Mouse (Mus musculus): Measurements from ENCODE around the gene Gm12248. TPM values are rescaled to one million over a fixed set of nuclear protein-coding genes. Genes with fewer than 3 reads are reported as not detected.

Gm12248 gene
- polyA plus RNA-seq, 1 experiment = 0.19 TPM

GRCm38 (mm10) chr11:58029869-58030268, 63.1 kb downstream of the Gm12248 start:
- no peaks in the 10 kb centered on the region for H3K36me3 ChIP-seq (ENCODE audit: control insufficient read depth, insufficient read depth)
- no peak overlapping the region for H3K4me2 ChIP-seq (ENCODE audit: low read depth)
- H3K27me3 ChIP-seq (ENCODE audit: control insufficient read depth, insufficient read depth, insufficient read length) = no peaks in the 10 kb centered on the region
- no peak for TF ChIP-seq SRF (IDR thresholded peaks at IDR 0.05; ENCODE audit: control insufficient read depth, insufficient read length, low read depth)
- TF ChIP-seq MYOD1 (IDR thresholded peaks at IDR 0.05; ENCODE audit: control insufficient read depth in 1 of 3, insufficient read length in 2 of 3, low read depth in 2 of 3) = no peak
- no peak for TF ChIP-seq TCF12 (IDR thresholded peaks at IDR 0.05; ENCODE audit: insufficient read depth, poor library complexity, severe bottlenecking)
- TF ChIP-seq TCF3 (IDR thresholded peaks at IDR 0.05; ENCODE audit: insufficient read length, low read depth) = no peak
- no peak for TF ChIP-seq POLR2A (IDR thresholded peaks at IDR 0.05; ENCODE audit: insufficient read length, low read depth)
- TF ChIP-seq MYOG (IDR thresholded peaks at IDR 0.05; ENCODE audit: control insufficient read depth in 1 of 3, insufficient read depth in 1 of 3, insufficient read length in 2 of 3, low read depth in 2 of 3) = no peak
- no peak for TF ChIP-seq E2F4 (IDR thresholded peaks at IDR 0.05; ENCODE audit: insufficient read depth)
- TF ChIP-seq MAX (IDR thresholded peaks at IDR 0.05; ENCODE audit: low read depth) = no peak
- TF ChIP-seq CEBPB (IDR thresholded peaks at IDR 0.05; ENCODE audit: insufficient read depth, poor library complexity, severe bottlenecking) = no peak
- no peak for TF ChIP-seq REST (IDR thresholded peaks at IDR 0.05; ENCODE audit: insufficient read depth, insufficient read length)
- no peak for TF ChIP-seq POLR2AphosphoS2 (IDR thresholded peaks at IDR 0.05; ENCODE audit: insufficient read length, low read depth)
- no peak for TF ChIP-seq USF1 (IDR thresholded peaks at IDR 0.05; ENCODE audit: low read depth)
- H3K79me2 ChIP-seq (ENCODE audit: control insufficient read depth, insufficient read depth) = peaks cover 100% of the 10 kb centered on the region
- H3K4me3 ChIP-seq = no peak overlapping the region
- no peak overlapping the region for H3ac ChIP-seq (ENCODE audit: control insufficient read depth, insufficient read length)

- H3K36me3 ChIP-seq (ENCODE audit: control insufficient read depth, insufficient read depth) = no peaks in the 10 kb centered on the region
- peaks cover 100% of the 10 kb centered on the region for H3K79me2 ChIP-seq (ENCODE audit: control insufficient read depth, insufficient read depth)
- no peaks in the 10 kb centered on the region for H3K27me3 ChIP-seq (ENCODE audit: control insufficient read depth, insufficient read depth, insufficient read length)
- H3K4me2 ChIP-seq (ENCODE audit: low read depth) = no peak overlapping the region
- no peak for TF ChIP-seq MAX (IDR thresholded peaks at IDR 0.05; ENCODE audit: low read depth)
- no peak for TF ChIP-seq USF1 (IDR thresholded peaks at IDR 0.05; ENCODE audit: low read depth)
- TF ChIP-seq REST (IDR thresholded peaks at IDR 0.05; ENCODE audit: insufficient read depth, insufficient read length) = no peak
- TF ChIP-seq POLR2AphosphoS2 (IDR thresholded peaks at IDR 0.05; ENCODE audit: insufficient read length, low read depth) = no peak
- TF ChIP-seq TCF3 (IDR thresholded peaks at IDR 0.05; ENCODE audit: insufficient read length, low read depth) = no peak
- no peak for TF ChIP-seq MYOD1 (IDR thresholded peaks at IDR 0.05; ENCODE audit: control insufficient read depth in 1 of 3, insufficient read length in 2 of 3, low read depth in 2 of 3)
- no peak for TF ChIP-seq POLR2A (IDR thresholded peaks at IDR 0.05; ENCODE audit: insufficient read length, low read depth)
- TF ChIP-seq E2F4 (IDR thresholded peaks at IDR 0.05; ENCODE audit: insufficient read depth) = no peak
- TF ChIP-seq SRF (IDR thresholded peaks at IDR 0.05; ENCODE audit: control insufficient read depth, insufficient read length, low read depth) = no peak
- TF ChIP-seq CEBPB (IDR thresholded peaks at IDR 0.05; ENCODE audit: insufficient read depth, poor library complexity, severe bottlenecking) = no peak
- no peak for TF ChIP-seq MYOG (IDR thresholded peaks at IDR 0.05; ENCODE audit: control insufficient read depth in 1 of 3, insufficient read depth in 1 of 3, insufficient read length in 2 of 3, low read depth in 2 of 3)
- TF ChIP-seq TCF12 (IDR thresholded peaks at IDR 0.05; ENCODE audit: insufficient read depth, poor library complexity, severe bottlenecking) = no peak
- no peak overlapping the region for H3K4me3 ChIP-seq
- no peak overlapping the region for H3ac ChIP-seq (ENCODE audit: control insufficient read depth, insufficient read length)
These were observed 64.0 kb downstream of the Gm12248 start for GRCm38 (mm10) chr11:58028981-58029380.

- Histone ChIP-seq H3ac (ENCODE audit: control insufficient read depth, insufficient read length) (no peak overlapping the region), H3K4me3 (no peak overlapping the region), H3K27me3 (ENCODE audit: control insufficient read depth, insufficient read depth, insufficient read length) (no peaks in the 10 kb centered on the region), H3K79me2 (ENCODE audit: control insufficient read depth, insufficient read depth) (peaks cover 99% of the 10 kb centered on the region), H3K4me2 (ENCODE audit: low read depth) (no peak overlapping the region), H3K36me3 (ENCODE audit: control insufficient read depth, insufficient read depth) (no peaks in the 10 kb centered on the region)
- TF ChIP-seq POLR2A (IDR thresholded peaks at IDR 0.05; ENCODE audit: insufficient read length, low read depth) = no peak
- TF ChIP-seq TCF3 (IDR thresholded peaks at IDR 0.05; ENCODE audit: insufficient read length, low read depth) = no peak
- TF ChIP-seq MYOD1 (IDR thresholded peaks at IDR 0.05; ENCODE audit: control insufficient read depth in 1 of 3, insufficient read length in 2 of 3, low read depth in 2 of 3) = no peak
- no peak for TF ChIP-seq USF1 (IDR thresholded peaks at IDR 0.05; ENCODE audit: low read depth)
- no peak for TF ChIP-seq MYOG (IDR thresholded peaks at IDR 0.05; ENCODE audit: control insufficient read depth in 1 of 3, insufficient read depth in 1 of 3, insufficient read length in 2 of 3, low read depth in 2 of 3)
- no peak for TF ChIP-seq POLR2AphosphoS2 (IDR thresholded peaks at IDR 0.05; ENCODE audit: insufficient read length, low read depth)
- no peak for TF ChIP-seq TCF12 (IDR thresholded peaks at IDR 0.05; ENCODE audit: insufficient read depth, poor library complexity, severe bottlenecking)
- no peak for TF ChIP-seq CEBPB (IDR thresholded peaks at IDR 0.05; ENCODE audit: insufficient read depth, poor library complexity, severe bottlenecking)
- no peak for TF ChIP-seq REST (IDR thresholded peaks at IDR 0.05; ENCODE audit: insufficient read depth, insufficient read length)
- no peak for TF ChIP-seq MAX (IDR thresholded peaks at IDR 0.05; ENCODE audit: low read depth)
- TF ChIP-seq SRF (IDR thresholded peaks at IDR 0.05; ENCODE audit: control insufficient read depth, insufficient read length, low read depth) = no peak
- TF ChIP-seq E2F4 (IDR thresholded peaks at IDR 0.05; ENCODE audit: insufficient read depth) = no peak
These were observed 66.1 kb downstream of the Gm12248 start for GRCm38 (mm10) chr11:58026860-58027259.

GRCm38 (mm10) chr11:58026337-58026736, 66.6 kb downstream of the Gm12248 start:
- H3K27me3 ChIP-seq (ENCODE audit: control insufficient read depth, insufficient read depth, insufficient read length) = no peaks in the 10 kb centered on the region
- H3K36me3 ChIP-seq (ENCODE audit: control insufficient read depth, insufficient read depth) = no peaks in the 10 kb centered on the region
- H3ac ChIP-seq (ENCODE audit: control insufficient read depth, insufficient read length) = no peak overlapping the region
- H3K4me3 ChIP-seq = no peak overlapping the region
- H3K79me2 ChIP-seq (ENCODE audit: control insufficient read depth, insufficient read depth) = peaks cover 99% of the 10 kb centered on the region
- no peak overlapping the region for H3K4me2 ChIP-seq (ENCODE audit: low read depth)
- no peak for TF ChIP-seq POLR2A (IDR thresholded peaks at IDR 0.05; ENCODE audit: insufficient read length, low read depth)
- no peak for TF ChIP-seq CEBPB (IDR thresholded peaks at IDR 0.05; ENCODE audit: insufficient read depth, poor library complexity, severe bottlenecking)
- no peak for TF ChIP-seq TCF3 (IDR thresholded peaks at IDR 0.05; ENCODE audit: insufficient read length, low read depth)
- no peak for TF ChIP-seq SRF (IDR thresholded peaks at IDR 0.05; ENCODE audit: control insufficient read depth, insufficient read length, low read depth)
- TF ChIP-seq MYOD1 (IDR thresholded peaks at IDR 0.05; ENCODE audit: control insufficient read depth in 1 of 3, insufficient read length in 2 of 3, low read depth in 2 of 3) = no peak

GRCm38 (mm10) chr11:58025881-58026280, 67.1 kb downstream of the Gm12248 start:
- Histone ChIP-seq H3K27me3 (ENCODE audit: control insufficient read depth, insufficient read depth, insufficient read length) (no peaks in the 10 kb centered on the region), H3K79me2 (ENCODE audit: control insufficient read depth, insufficient read depth) (peaks cover 99% of the 10 kb centered on the region), H3K4me2 (ENCODE audit: low read depth) (no peak overlapping the region), H3K36me3 (ENCODE audit: control insufficient read depth, insufficient read depth) (no peaks in the 10 kb centered on the region), H3ac (ENCODE audit: control insufficient read depth, insufficient read length) (no peak overlapping the region), H3K4me3 (no peak overlapping the region)
- TF ChIP-seq MYOG (IDR thresholded peaks at IDR 0.05; ENCODE audit: control insufficient read depth in 1 of 3, insufficient read depth in 1 of 3, insufficient read length in 2 of 3, low read depth in 2 of 3) = no peak
- no peak for TF ChIP-seq SRF (IDR thresholded peaks at IDR 0.05; ENCODE audit: control insufficient read depth, insufficient read length, low read depth)
- TF ChIP-seq CEBPB (IDR thresholded peaks at IDR 0.05; ENCODE audit: insufficient read depth, poor library complexity, severe bottlenecking) = no peak
- TF ChIP-seq TCF3 (IDR thresholded peaks at IDR 0.05; ENCODE audit: insufficient read length, low read depth) = no peak
- no peak for TF ChIP-seq E2F4 (IDR thresholded peaks at IDR 0.05; ENCODE audit: insufficient read depth)
- no peak for TF ChIP-seq TCF12 (IDR thresholded peaks at IDR 0.05; ENCODE audit: insufficient read depth, poor library complexity, severe bottlenecking)
- TF ChIP-seq USF1 (IDR thresholded peaks at IDR 0.05; ENCODE audit: low read depth) = no peak
- no peak for TF ChIP-seq MAX (IDR thresholded peaks at IDR 0.05; ENCODE audit: low read depth)
- no peak for TF ChIP-seq POLR2A (IDR thresholded peaks at IDR 0.05; ENCODE audit: insufficient read length, low read depth)
- no peak for TF ChIP-seq MYOD1 (IDR thresholded peaks at IDR 0.05; ENCODE audit: control insufficient read depth in 1 of 3, insufficient read length in 2 of 3, low read depth in 2 of 3)
- no peak for TF ChIP-seq REST (IDR thresholded peaks at IDR 0.05; ENCODE audit: insufficient read depth, insufficient read length)
- TF ChIP-seq POLR2AphosphoS2 (IDR thresholded peaks at IDR 0.05; ENCODE audit: insufficient read length, low read depth) = no peak
